Mouse (Mus musculus): Measurements from ENCODE around the gene Ascl4.

- TF ChIP-seq CTCF (IDR thresholded peaks at IDR 0.05; ENCODE audit: control insufficient read depth, insufficient read depth, insufficient read length): no peak
- TF ChIP-seq MYOG (IDR thresholded peaks at IDR 0.05; ENCODE audit: control insufficient read depth, extremely low read depth, insufficient read length): no peak
- no peak for TF ChIP-seq FOSL1 (IDR thresholded peaks at IDR 0.05; ENCODE audit: insufficient read depth, low read length, poor library complexity, severe bottlenecking)
These were observed 25.9 kb downstream of the Ascl4 start for GRCm38 (mm10) chr10:85953401-85953800.

Measured in C2C12 (cell line).